Comparison of ENCODE assay signal across 10 mouse cellular contexts in the genomic region with DNA sequence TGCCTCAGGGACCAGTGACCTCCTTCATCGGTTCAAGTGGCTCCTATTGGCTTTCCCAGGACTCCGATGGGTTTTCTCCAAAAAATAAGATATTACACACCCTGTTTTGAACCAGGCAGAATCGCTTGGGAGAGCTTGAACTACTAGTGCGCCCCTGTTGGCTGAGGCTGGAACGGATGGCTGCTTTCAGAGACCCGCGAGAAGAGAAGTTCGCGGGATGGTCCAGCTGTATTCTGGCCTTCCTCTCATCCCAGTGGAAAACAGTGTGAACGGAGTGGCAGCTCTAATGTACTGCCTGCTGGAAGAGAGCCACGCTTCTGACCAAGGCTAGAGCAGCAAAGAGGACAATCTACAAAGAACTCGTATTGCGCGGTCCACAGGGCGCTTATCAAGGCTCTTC. TPM values are rescaled to one million over a fixed set of nuclear protein-coding genes. Genes with fewer than 3 reads are reported as not detected.
DNase-seq lines count a peak whose midpoint lies in the region; ATAC-seq and TF ChIP-seq lines count a peak whose summit lies in the region.
"Had no signal": no experiment of that assay in that cellular context is flagged by ENCODE, and none has a peak within 500 bp of the region (broad histone marks: within the 10 kb centered on the region; RNA-seq: fewer than 3 reads in every experiment).

No protein-coding gene starts in this region.

- no peak overlapping the region for H3K27ac ChIP-seq in gastrocnemius, adult 2 months
- no peak overlapping the region for H3K27ac ChIP-seq in heart, embryonic 13.5 days (replicated peaks)
- no peak overlapping the region for H3K27ac ChIP-seq in liver, postnatal 0 days (ENCODE audit: low read depth)

- TF ChIP-seq EP300 in liver, postnatal 0 days (IDR thresholded peaks at IDR 0.05; ENCODE audit: low read depth): no peak

- 2% methylated on average over 15 of the region's 15 CpGs for WGBS in heart, embryonic 13.5 days
- WGBS in liver, postnatal 0 days (ENCODE audit: insufficient replicate concordance): 3% methylated on average over 15 of the region's 15 CpGs

- intact Hi-C loops in gastrocnemius, adult 2 months (cut with DNase I): loop anchor here (10.0 kb wide), 1 partner anchor 355 kb away; no protein-coding TSS in a partner anchor
- intact Hi-C loops in left cerebral cortex, postnatal 25 days (cut with DNase I): loop anchor here (5.0 kb wide), 1 partner anchor 57 kb away; no protein-coding TSS in a partner anchor

- peak overlapping the region; percentile 63 for H3K4me3 ChIP-seq in gastrocnemius, adult 2 months
- H3K4me3 ChIP-seq in heart, embryonic 13.5 days: peak overlapping the region; percentile 44
- H3K4me3 ChIP-seq in liver, postnatal 0 days (ENCODE audit: low read depth, low read length): no peak overlapping the region
- H3K4me3 ChIP-seq: erythroblast, embryonic 14.5 days had no signal

- peaks cover 99% of the 10 kb centered on the region for H3K27me3 ChIP-seq in heart, embryonic 13.5 days (replicated peaks)
- H3K27me3 ChIP-seq in liver, postnatal 0 days (ENCODE audit: insufficient read depth, low read length): peaks cover 83% of the 10 kb centered on the region

- H3K9me3 ChIP-seq in heart, embryonic 13.5 days: no peaks in the 10 kb centered on the region
- H3K9me3 ChIP-seq in liver, postnatal 0 days (ENCODE audit: low read length): no peaks in the 10 kb centered on the region

- peak overlapping the region; percentile 68 for H3K4me2 ChIP-seq in heart, embryonic 13.5 days
- no peak overlapping the region for H3K4me2 ChIP-seq in liver, postnatal 0 days (ENCODE audit: low read depth, low read length)

- no peaks in the 10 kb centered on the region for H3K36me3 ChIP-seq in heart, embryonic 13.5 days
- no peaks in the 10 kb centered on the region for H3K36me3 ChIP-seq in liver, postnatal 0 days (replicated peaks; ENCODE audit: insufficient read depth, low read length)

- no peak overlapping the region; the same call in 1 of the 2 replicates for H3K9ac ChIP-seq in heart, embryonic 13.5 days
- H3K9ac ChIP-seq in liver, postnatal 0 days (replicated peaks): no peak overlapping the region

- peaks cover 22% of the 10 kb centered on the region for H3K4me1 ChIP-seq in heart, embryonic 13.5 days
- no peaks in the 10 kb centered on the region for H3K4me1 ChIP-seq in liver, postnatal 0 days (ENCODE audit: insufficient read depth)

- no peak for ATAC-seq in heart, embryonic 13.5 days (ENCODE audit: extremely low read depth, insufficient number of reproducible peaks, low FRiP score, low TSS enrichment)
- no peak for ATAC-seq in liver, postnatal 0 days
- no peak for ATAC-seq in monocyte, adult 5-6 weeks (replicated peaks; ENCODE audit: insufficient number of reproducible peaks, low FRiP score, low TSS enrichment, poor library complexity, severe bottlenecking)

- peak; percentile 49 for DNase-seq in gastrocnemius, adult 2 months
- no peak for DNase-seq in gastrocnemius, postnatal 25 days
- peak; percentile 68 for DNase-seq in R1 (ENCODE audit: low read depth, low spot score)
- no peak for DNase-seq in liver, postnatal 0 days
- no peak for DNase-seq in thymus, postnatal 10 days (ENCODE audit: low spot score in 2 of 2)
- no peak for DNase-seq in left cerebral cortex, postnatal 25 days (ENCODE audit: low spot score in 2 of 2)

- peak; percentile 45; the same call in 1 of the 2 replicates for TF ChIP-seq CTCF in gastrocnemius, adult 2 months (IDR thresholded peaks at IDR 0.05)
- peak; percentile 12; the same call in 1 of the 2 replicates for TF ChIP-seq CTCF in liver, postnatal 0 days (IDR thresholded peaks at IDR 0.05; ENCODE audit: low read depth)

RNA-seq across cellular contexts. Expression of gene Six2, which starts 8.4 kb away (rescaled TPM):
- 10 to 100 TPM; 10.6 to 29.0 TPM for total RNA-seq in gastrocnemius, adult 2 months (2021)
- 10 to 100 TPM in 1 of 2 experiments, 1 to 10 TPM in 1; 3.1 to 13.8 TPM for total RNA-seq in gastrocnemius, postnatal 25 days (2021)
- 0.27 and 0.39 TPM in 2 replicates for polyA plus RNA-seq in heart, embryonic 13.5 days (2015; fragmentation: Nextera tagmentation; extraction: Ambion mirVana)
- polyA plus RNA-seq in liver, postnatal 0 days (2015; fragmentation: Nextera tagmentation; extraction: Ambion mirVana): not detected in 2 replicates
- total RNA-seq in left cerebral cortex, postnatal 25 days (2021): under 1 TPM; 0.80 to 0.87 TPM
- not detected in 3 replicates for total RNA-seq in monocyte, adult 5-6 weeks (2017)
- polyA plus RNA-seq: C2C12; erythroblast, embryonic 14.5 days had no signal

Comparison
In these comparisons a context has a peak if more than half of its experiments do, and no peak if none do; other contexts are left out.
1. DNase-seq: peak in gastrocnemius, adult 2 months (single experiment) and R1 (single experiment); none in gastrocnemius, postnatal 25 days (single experiment), liver, postnatal 0 days (single experiment), thymus, postnatal 10 days (0 of 2) and left cerebral cortex, postnatal 25 days (0 of 2).